Mouse (Mus musculus) lung, embryonic 16.5 days (tissue): Measurements from ENCODE around the gene Fam163b. TPM values are rescaled to one million over a fixed set of nuclear protein-coding genes. Genes with fewer than 3 reads are reported as not detected.

Experiments used
- ATAC-seq: fragments of 200-750 bp; cut with Nextera tagmentation; 2 replicates; pipeline ENCODE4 v1.8.0; 2017; ENCODE audit warnings: low read depth, mild to moderate bottlenecking, moderate library complexity
- H3K27ac ChIP-seq: fragments of 300-500 bp; sonication (generic); 2 replicates; pipeline ENCODE4 v1.5.1; 2014; ENCODE audit warnings: mild to moderate bottlenecking, control low read depth, low read length
- H3K27me3 ChIP-seq: fragments of 300-500 bp; sonication (generic); 2 replicates; pipeline ENCODE4 v1.6.1; 2014; ENCODE audit warnings: low read depth, low read length, mixed read lengths; ENCODE audit not compliant: control insufficient read depth, insufficient read depth
- H3K36me3 ChIP-seq: fragments of 300-500 bp; sonication (generic); 2 replicates; pipeline ENCODE4 v1.6.1; 2014; ENCODE audit warnings: low read length; ENCODE audit not compliant: control insufficient read depth, insufficient read depth
- H3K4me1 ChIP-seq: fragments of 300-500 bp; sonication (generic); replicated peaks from 2 replicates; pipeline ENCODE4 v1.6.1; 2014; ENCODE audit warnings: low read length, mixed read lengths; ENCODE audit not compliant: control insufficient read depth, insufficient read depth
- H3K4me2 ChIP-seq: fragments of 300-500 bp; sonication (generic); 2 replicates; pipeline ENCODE4 v1.6.1; 2014; ENCODE audit warnings: low read depth, low read length, control low read depth
- H3K4me3 ChIP-seq: fragments of 300-500 bp; sonication (generic); 2 replicates; pipeline ENCODE4 v1.5.1; 2014; ENCODE audit warnings: mild to moderate bottlenecking, low read length, control low read depth
- H3K9ac ChIP-seq: fragments of 300-500 bp; sonication (generic); 2 replicates; pipeline ENCODE4 v1.6.1; 2014; ENCODE audit warnings: low read length, control low read depth
- H3K9me3 ChIP-seq: fragments of 300-500 bp; sonication (generic); 2 replicates; pipeline ENCODE4 v1.6.1; 2016; ENCODE audit warnings: low read length; ENCODE audit not compliant: control insufficient read depth
- WGBS: fragments of 180-500 bp; shearing (Covaris S2); extraction: QIAGEN DNeasy Blood & Tissue Kit; methylation state at CpG from one replicate; pipeline ENCODE4 v1.1.7; 2014; 5-methylcytosine and 5-hydroxymethylcytosine counted together
- polyA plus RNA-seq: library from polyadenylated mRNA; unstranded; fragments of >200 nt; fragmentation: Nextera tagmentation; extraction: Ambion mirVana; gene quantifications from 2 replicates; pipeline ENCODE4 v1.2.1, GENCODE M21; 2015

The Fam163b gene
- polyA plus RNA-seq, 1 experiment from 2014 or later, result 0.64 TPM

DNA sequence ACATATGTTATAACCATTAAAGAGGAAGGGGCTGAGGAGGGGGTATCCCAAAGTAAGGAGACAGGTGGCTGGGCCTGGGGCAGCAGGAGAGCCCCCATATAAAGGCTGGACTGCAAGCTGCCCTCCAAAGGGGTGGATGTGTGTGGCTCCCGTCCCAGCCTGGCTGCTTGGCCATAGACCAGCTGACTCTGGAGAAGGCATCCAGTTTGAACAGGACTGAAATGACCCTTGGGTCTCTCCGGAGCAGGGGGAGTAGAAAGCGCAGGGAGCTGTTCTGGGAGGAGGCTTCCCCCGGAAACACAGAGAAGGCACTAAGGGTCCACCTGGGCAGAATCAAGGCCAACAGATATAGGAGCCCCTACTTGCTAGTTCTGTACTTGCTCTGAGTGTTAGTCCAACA, 67.5 kb downstream of the Fam163b start:
- peak overlapping the region; percentile 12; the same call in 1 of the 2 replicates for H3K27ac ChIP-seq
- peaks cover 38% of the 10 kb centered on the region for H3K4me1 ChIP-seq
- no peak overlapping the region for H3K9ac ChIP-seq

GRCm38 (mm10) chr2:27073407-27073806, 68.9 kb downstream of the Fam163b start:
- H3K27me3 ChIP-seq, result 0 out of 2 replicates have a peak, but pooled peaks cover 5% of the 10 kb centered on the region
- no peaks in the 10 kb centered on the region for H3K36me3 ChIP-seq
- no peak for ATAC-seq
- H3K9me3 ChIP-seq, result no peaks in the 10 kb centered on the region
- H3K27ac ChIP-seq, result no peak overlapping the region
- 53% methylated on average over 4 of the region's 4 CpGs for WGBS
- H3K4me1 ChIP-seq, result peaks cover 26% of the 10 kb centered on the region
- no peak overlapping the region for H3K4me2 ChIP-seq
- no peak overlapping the region for H3K9ac ChIP-seq
- no peak overlapping the region for H3K4me3 ChIP-seq

More for the DNA sequence above, 67.5 kb downstream of the Fam163b start:
- 0 out of 2 replicates have a peak, but pooled peaks cover 5% of the 10 kb centered on the region for H3K27me3 ChIP-seq
- ATAC-seq, result peak; percentile 39
- no peak overlapping the region for H3K4me3 ChIP-seq
- H3K4me2 ChIP-seq, result no peak overlapping the region
- no peaks in the 10 kb centered on the region for H3K36me3 ChIP-seq
- 54% methylated on average over 4 of the region's 4 CpGs for WGBS
- no peaks in the 10 kb centered on the region for H3K9me3 ChIP-seq

DNA sequence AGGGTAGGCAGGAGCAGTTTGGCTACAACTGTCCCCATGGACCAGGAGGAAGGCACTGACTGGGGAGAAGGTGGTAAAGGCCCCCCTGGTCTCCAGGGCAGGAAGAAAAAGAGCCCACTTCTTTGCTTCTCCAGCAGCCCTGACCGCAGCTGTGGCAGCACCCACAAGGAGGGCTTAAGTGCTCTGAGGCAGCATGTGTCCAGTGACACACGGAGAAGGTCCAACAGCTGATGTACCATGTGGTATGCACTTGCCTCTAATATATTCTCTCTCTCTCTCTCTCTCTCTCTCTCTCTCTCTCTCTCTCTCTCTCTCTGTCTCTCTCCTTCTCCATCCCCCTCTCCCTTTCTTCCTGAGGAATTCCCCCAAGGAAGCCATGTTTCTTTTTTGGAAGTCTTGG, 70.3 kb downstream of the Fam163b start, which contains the start of gene Mymk:
Gene Mymk (minus strand): TSS at position 202 of the 400 bp plus-strand sequence.
- peak within 1 kb of the TSS; percentile 62 for H3K27ac ChIP-seq
- H3K9me3 ChIP-seq, result no peaks in the 10 kb centered on the region
- 64% methylated on average over 2 of the region's 2 CpGs for WGBS
- no peak within 1 kb of the TSS for H3K4me2 ChIP-seq
- no peak within 1 kb of the TSS for H3K4me3 ChIP-seq
- ATAC-seq, result no peak
- 0 out of 2 replicates have a peak, but pooled peaks cover 3% of the 10 kb centered on the region for H3K27me3 ChIP-seq
- H3K36me3 ChIP-seq, result no peaks in the 10 kb centered on the region
- H3K9ac ChIP-seq, result no peak within 1 kb of the TSS
- peaks cover 14% of the 10 kb centered on the region for H3K4me1 ChIP-seq

- Histone ChIP-seq H3K27ac (peak overlapping the region; percentile 62), H3K36me3 (no peaks in the 10 kb centered on the region), H3K9me3 (no peaks in the 10 kb centered on the region), H3K4me2 (no peak overlapping the region), H3K27me3 (no peaks in the 10 kb centered on the region), H3K4me3 (no peak overlapping the region), H3K4me1 (peaks cover 14% of the 10 kb centered on the region), H3K9ac (no peak overlapping the region)
- 4% methylated on average over 4 of the region's 4 CpGs for WGBS
- ATAC-seq, result peak; percentile 81
Measured at GRCm38 (mm10) chr2:27071137-27071536, 71.2 kb downstream of the Fam163b start.

DNA sequence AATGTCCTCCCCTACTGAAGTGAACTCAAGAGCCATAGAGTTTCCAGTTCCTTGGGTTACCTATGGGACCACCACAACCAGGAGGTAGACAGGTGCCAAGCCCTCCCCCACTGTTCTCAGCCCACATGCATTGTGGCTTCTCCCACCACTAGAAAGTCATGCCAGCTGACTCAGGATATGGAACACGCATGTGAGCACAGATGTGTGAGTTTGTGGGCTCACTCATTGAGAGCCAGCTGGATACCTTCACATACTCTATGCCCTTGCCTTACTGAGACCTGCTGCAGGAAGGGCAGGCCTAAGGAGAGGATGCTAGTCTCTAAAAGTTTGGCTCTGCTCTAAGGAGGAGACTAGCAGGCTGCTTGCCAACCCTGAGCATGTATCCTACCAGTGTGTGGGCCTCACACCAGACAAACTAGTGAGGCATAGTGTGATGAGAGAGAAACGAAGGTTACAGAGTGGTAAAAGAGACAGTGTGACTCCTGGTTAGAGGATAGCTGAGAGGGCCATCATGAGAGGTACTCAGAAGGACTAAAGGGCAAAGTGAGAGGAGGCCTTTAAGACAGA, 72.0 kb downstream of the Fam163b start:
- Histone ChIP-seq H3K4me2 (no peak overlapping the region), H3K27me3 (no peaks in the 10 kb centered on the region), H3K9ac (no peak overlapping the region), H3K36me3 (no peaks in the 10 kb centered on the region), H3K27ac (no peak overlapping the region), H3K4me3 (no peak overlapping the region), H3K4me1 (peaks cover 14% of the 10 kb centered on the region), H3K9me3 (no peaks in the 10 kb centered on the region)
- WGBS, result 63% methylated on average over 2 of the region's 2 CpGs
- no peak for ATAC-seq

GRCm38 (mm10) chr2:27069646-27070045, 72.6 kb downstream of the Fam163b start:
- no peak overlapping the region for H3K4me3 ChIP-seq
- no peaks in the 10 kb centered on the region for H3K36me3 ChIP-seq
- no peak overlapping the region for H3K4me2 ChIP-seq
- no peak overlapping the region for H3K27ac ChIP-seq
- ATAC-seq, result no peak
- H3K4me1 ChIP-seq, result peaks cover 13% of the 10 kb centered on the region
- 51% methylated on average over 3 of the region's 3 CpGs for WGBS
- no peaks in the 10 kb centered on the region for H3K27me3 ChIP-seq
- H3K9me3 ChIP-seq, result no peaks in the 10 kb centered on the region
- no peak overlapping the region for H3K9ac ChIP-seq

GRCm38 (mm10) chr2:27067996-27068395, 74.3 kb downstream of the Fam163b start:
- Histone ChIP-seq H3K27me3 (no peaks in the 10 kb centered on the region), H3K36me3 (no peaks in the 10 kb centered on the region), H3K9ac (no peak overlapping the region), H3K27ac (no peak overlapping the region), H3K4me3 (no peak overlapping the region), H3K9me3 (no peaks in the 10 kb centered on the region), H3K4me2 (no peak overlapping the region), H3K4me1 (peaks cover 12% of the 10 kb centered on the region)
- ATAC-seq, result no peak
- 34% methylated on average over 2 of the region's 2 CpGs for WGBS

DNA sequence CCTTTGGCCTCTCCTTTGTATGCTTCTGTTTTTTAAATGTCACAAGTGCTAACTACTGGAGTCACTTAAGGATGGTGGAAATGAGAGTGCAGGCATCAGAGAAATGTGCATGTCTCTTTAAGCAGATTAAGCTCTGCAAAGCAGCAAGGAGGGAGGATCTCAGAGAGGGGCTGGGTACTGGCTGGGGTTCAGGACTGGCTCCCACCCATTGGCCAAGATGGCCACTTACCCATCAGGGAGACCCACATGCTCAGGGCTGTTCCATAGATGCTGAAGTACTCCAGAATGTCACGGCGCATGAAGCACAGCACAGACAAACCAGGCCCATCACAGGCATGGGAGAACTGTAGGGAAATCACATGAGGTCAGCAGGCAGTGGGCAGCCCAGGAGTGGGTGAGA, 75.2 kb downstream of the Fam163b start:
- Histone ChIP-seq H3K4me3 (no peak overlapping the region), H3K4me2 (no peak overlapping the region), H3K4me1 (peaks cover 12% of the 10 kb centered on the region), H3K36me3 (no peaks in the 10 kb centered on the region), H3K9ac (no peak overlapping the region), H3K9me3 (no peaks in the 10 kb centered on the region), H3K27me3 (no peaks in the 10 kb centered on the region), H3K27ac (no peak overlapping the region)
- ATAC-seq, result no peak
- WGBS, result 81% methylated on average over 2 of the region's 2 CpGs
